Mouse (Mus musculus): Measurements from ENCODE around the gene Asl. TPM values are rescaled to one million over a fixed set of nuclear protein-coding genes. Genes with fewer than 3 reads are reported as not detected.
A peak's percentile ranks its signal among the peaks of the same experiment; 100 is the strongest.

Gene Asl
- 100 to 1,000 TPM; 102 to 103 TPM for polyA plus RNA-seq (2017; shearing (Covaris generic))

- ATAC-seq: peak; percentile 70
Measured at GRCm38 (mm10) chr5:130029142-130029897, at the start of gene Asl, which contains the start of gene Crcp. Gene Asl, minus strand, starts transcription at chr5:130029247. Gene Crcp, plus strand, starts transcription at chr5:130029290.

GRCm38 (mm10) chr5:130078834-130079156 lies 49.7 kb upstream of the Asl start:
- ATAC-seq: peak; percentile 21

- ATAC-seq: no peak
Measured at GRCm38 (mm10) chr5:130078096-130078833, 49.2 kb upstream of the Asl start.

- no peak for ATAC-seq
Measured at GRCm38 (mm10) chr5:130076396-130076795, 47.3 kb upstream of the Asl start.

GRCm38 (mm10) chr5:130074491-130074890 lies 45.4 kb upstream of the Asl start:
- no peak for ATAC-seq

GRCm38 (mm10) chr5:130073026-130073425 lies 44.0 kb upstream of the Asl start, which contains the start of gene Tpst1:
Gene Tpst1, plus strand, starts transcription at chr5:130073326.
- ATAC-seq: no peak

GRCm38 (mm10) chr5:130067841-130068264 lies 38.8 kb upstream of the Asl start:
- ATAC-seq: no peak

- peak; percentile 53 for ATAC-seq
Measured at GRCm38 (mm10) chr5:130065579-130065978, 36.5 kb upstream of the Asl start.

- no peak for ATAC-seq
Measured at GRCm38 (mm10) chr5:130063760-130064159, 34.7 kb upstream of the Asl start.

GRCm38 (mm10) chr5:130062096-130062495 lies 33.0 kb upstream of the Asl start:
- ATAC-seq: no peak

- ATAC-seq: no peak
Measured at GRCm38 (mm10) chr5:130060329-130060665, 31.2 kb upstream of the Asl start.

GRCm38 (mm10) chr5:130059413-130060328 lies 30.6 kb upstream of the Asl start:
- no peak for ATAC-seq

GRCm38 (mm10) chr5:130056303-130056702 lies 27.3 kb upstream of the Asl start:
- no peak for ATAC-seq

- ATAC-seq: no peak
Measured at GRCm38 (mm10) chr5:130055688-130056087, 26.6 kb upstream of the Asl start.

- no peak for ATAC-seq
Measured at GRCm38 (mm10) chr5:130052955-130053354, 23.9 kb upstream of the Asl start.

- ATAC-seq: no peak
Measured at GRCm38 (mm10) chr5:130052510-130052909, 23.5 kb upstream of the Asl start.

GRCm38 (mm10) chr5:130051073-130051860 lies 22.2 kb upstream of the Asl start:
- ATAC-seq: no peak

- ATAC-seq: no peak
Measured at GRCm38 (mm10) chr5:130050416-130050815, 21.4 kb upstream of the Asl start.

GRCm38 (mm10) chr5:130048786-130049520 lies 19.9 kb upstream of the Asl start:
- ATAC-seq: no peak

- no peak for ATAC-seq
Measured at GRCm38 (mm10) chr5:130047013-130047412, 18.0 kb upstream of the Asl start.

GRCm38 (mm10) chr5:130046589-130046988 lies 17.5 kb upstream of the Asl start:
- no peak for ATAC-seq

Data from CD4-positive, CD25-positive, alpha-beta regulatory T cell, adult 4 months (primary cell).